Mouse (Mus musculus) MEL (cell line): ENCODE data around the gene Tatdn3. TPM values are rescaled to one million over a fixed set of nuclear protein-coding genes. Genes with fewer than 3 reads are reported as not detected.

Experiments
- DNase-seq: peaks from one replicate; pipeline ENCODE4 v3.0.0; 2011; ENCODE audit warnings: low read depth, low spot score
- H3K27ac ChIP-seq: 2 replicates; pipeline ENCODE4 v1.5.1; 2012; ENCODE audit warnings: low read depth, mild to moderate bottlenecking, control low read depth, low read length, moderate library complexity; ENCODE audit not compliant: control insufficient read depth
- H3K27me3 ChIP-seq, 2 experiments: fragments of 150-350 bp in 1 of 2; sonication (generic) in 1 of 2; 2 replicates each; pipeline ENCODE4 v1.6.1; 2012; ENCODE audit warnings: low read length in 2 of 2, mild to moderate bottlenecking in 2 of 2, improper control_type of control experiment in 1 of 2, moderate library complexity in 1 of 2; ENCODE audit not compliant: insufficient read depth in 2 of 2, control insufficient read depth in 1 of 2
- H3K36me3 ChIP-seq, 2 experiments: 2 replicates each; pipeline ENCODE4 v1.6.1; 2012 to 2014; ENCODE audit warnings: low read length in 2 of 2, improper control_type of control experiment in 1 of 2, inconsistent platforms in 1 of 2, mild to moderate bottlenecking in 1 of 2; ENCODE audit not compliant: insufficient read depth in 2 of 2, control insufficient read depth in 1 of 2
- H3K4me1 ChIP-seq, 2 experiments: fragments of 150-350 bp in 1 of 2; sonication (generic) in 1 of 2; 2 replicates each; pipeline ENCODE4 v1.6.1; 2012; ENCODE audit warnings: low read length in 2 of 2, improper control_type of control experiment in 1 of 2, mild to moderate bottlenecking in 1 of 2; ENCODE audit not compliant: insufficient read depth in 2 of 2, control insufficient read depth in 1 of 2
- H3K4me3 ChIP-seq, 2 experiments: fragments of 150-350 bp in 1 of 2; sonication (generic) in 1 of 2; 2 replicates each; pipeline ENCODE4 v1.5.1; 2012; ENCODE audit warnings: low read depth in 2 of 2, low read length in 2 of 2, mild to moderate bottlenecking in 2 of 2, moderate library complexity in 2 of 2, control low read depth in 1 of 2, improper control_type of control experiment in 1 of 2; ENCODE audit not compliant: control insufficient read depth in 1 of 2, insufficient read depth in 1 of 2
- H3K79me2 ChIP-seq: 2 replicates; pipeline ENCODE4 v1.6.1; 2012; ENCODE audit warnings: mild to moderate bottlenecking, low read length, moderate library complexity; ENCODE audit not compliant: control insufficient read depth, poor library complexity, insufficient read depth
- H3K9ac ChIP-seq: 2 replicates; pipeline ENCODE4 v1.6.1; 2012; ENCODE audit warnings: low read depth, mild to moderate bottlenecking, control low read depth, low read length, moderate library complexity; ENCODE audit not compliant: control insufficient read depth, poor library complexity, severe bottlenecking
- H3K9me3 ChIP-seq: fragments of 150-350 bp; sonication (generic); replicated peaks from 2 replicates; pipeline ENCODE4 v1.6.1; 2012; ENCODE audit warnings: mild to moderate bottlenecking, low read length, improper control_type of control experiment, moderate library complexity; ENCODE audit not compliant: insufficient read depth
- BHLHE40 ChIP-seq: IDR thresholded peaks from 2 replicates; pipeline ENCODE4 v1.6.1; 2012; ENCODE audit warnings: low read depth, mild to moderate bottlenecking, inconsistent platforms, low read length, improper control_type of control experiment, borderline replicate concordance
- CHD1 ChIP-seq: IDR thresholded peaks from 2 replicates; pipeline ENCODE4 v1.6.1; 2012; ENCODE audit warnings: low read depth, mild to moderate bottlenecking, inconsistent platforms, low read length, improper control_type of control experiment
- CTCF ChIP-seq, 3 experiments: IDR thresholded peaks in 2 of 3; conservative IDR thresholded peaks in 1 of 3; 2 replicates each; pipeline ENCODE4 v1.5.1; 2011 to 2012; ENCODE audit warnings: low read length in 3 of 3, low read depth in 2 of 3, mild to moderate bottlenecking in 2 of 3, improper control_type of control experiment in 1 of 3, inconsistent platforms in 1 of 3, mixed read lengths in 1 of 3, moderate library complexity in 1 of 3; ENCODE audit not compliant: control insufficient read depth in 1 of 3, insufficient read depth in 1 of 3, poor library complexity in 1 of 3, severe bottlenecking in 1 of 3
- EP300 ChIP-seq, 2 experiments: IDR thresholded peaks; 2 replicates each; pipeline ENCODE4 v1.6.1; 2011; ENCODE audit warnings: improper control_type of control experiment in 2 of 2, low read length in 2 of 2, low read depth in 1 of 2, mild to moderate bottlenecking in 1 of 2
- ETS1 ChIP-seq: IDR thresholded peaks from 2 replicates; pipeline ENCODE4 v1.6.1; 2012; ENCODE audit warnings: low read depth, mild to moderate bottlenecking, inconsistent platforms, low read length, improper control_type of control experiment, moderate library complexity
- HCFC1 ChIP-seq: IDR thresholded peaks from 2 replicates; pipeline ENCODE4 v1.6.1; 2012; ENCODE audit warnings: low read depth, mild to moderate bottlenecking, inconsistent platforms, low read length, improper control_type of control experiment, moderate library complexity
- JUND ChIP-seq: IDR thresholded peaks from 2 replicates; pipeline ENCODE4 v1.6.1; 2011; ENCODE audit warnings: low read depth, mild to moderate bottlenecking, improper control_type of control experiment, low read length
- MAFK ChIP-seq: IDR thresholded peaks from 2 replicates; pipeline ENCODE4 v1.6.1; 2011; ENCODE audit warnings: low read depth, mild to moderate bottlenecking, low read length, improper control_type of control experiment, borderline replicate concordance
- MAZ ChIP-seq: IDR thresholded peaks from 2 replicates; pipeline ENCODE4 v1.6.1; 2012; ENCODE audit warnings: low read depth, mild to moderate bottlenecking, inconsistent platforms, low read length, improper control_type of control experiment
- MEF2A ChIP-seq: IDR thresholded peaks from 2 replicates; pipeline ENCODE4 v1.6.1; 2014; ENCODE audit warnings: low read depth, mild to moderate bottlenecking, inconsistent platforms, low read length, improper control_type of control experiment; ENCODE audit not compliant: poor library complexity, insufficient replicate concordance, severe bottlenecking; ENCODE audit errors: extremely low read depth
- MYC ChIP-seq: IDR thresholded peaks from 2 replicates; pipeline ENCODE4 v1.6.1; 2011; ENCODE audit warnings: low read depth, mild to moderate bottlenecking, low read length, improper control_type of control experiment, moderate library complexity
- POLR2A ChIP-seq, 2 experiments: IDR thresholded peaks; 2 replicates each; pipeline ENCODE4 v1.6.1; 2011 to 2012; ENCODE audit warnings: low read length in 2 of 2, mild to moderate bottlenecking in 2 of 2, control low read depth in 1 of 2, improper control_type of control experiment in 1 of 2, low read depth in 1 of 2, moderate library complexity in 1 of 2; ENCODE audit not compliant: control insufficient read depth in 1 of 2, insufficient read depth in 1 of 2, poor library complexity in 1 of 2
- POLR2AphosphoS2 ChIP-seq: IDR thresholded peaks from 2 replicates; pipeline ENCODE4 v1.6.1; 2011; ENCODE audit warnings: low read length, improper control_type of control experiment
- POLR2AphosphoS5 ChIP-seq: IDR thresholded peaks from 2 replicates; pipeline ENCODE4 v1.6.1; 2012; ENCODE audit warnings: low read depth, borderline replicate concordance, mild to moderate bottlenecking, inconsistent platforms, low read length, moderate library complexity, mixed read lengths
- RAD21 ChIP-seq: IDR thresholded peaks from 2 replicates; pipeline ENCODE4 v1.6.1; 2011; ENCODE audit warnings: mild to moderate bottlenecking, low read depth, low read length, improper control_type of control experiment
- RCOR1 ChIP-seq: IDR thresholded peaks from 2 replicates; pipeline ENCODE4 v1.6.1; 2012; ENCODE audit warnings: low read depth, mild to moderate bottlenecking, inconsistent platforms, low read length, improper control_type of control experiment
- SMC3 ChIP-seq: IDR thresholded peaks from 2 replicates; pipeline ENCODE4 v1.6.1; 2011; ENCODE audit warnings: low read depth, low read length, improper control_type of control experiment
- TBP ChIP-seq: IDR thresholded peaks from 2 replicates; pipeline ENCODE4 v1.8.0; 2011; ENCODE audit warnings: low read depth, low read length, improper control_type of control experiment
- ZC3H11A ChIP-seq: IDR thresholded peaks from 2 replicates; pipeline ENCODE4 v1.6.1; 2012; ENCODE audit warnings: low read depth, mild to moderate bottlenecking, inconsistent platforms, low read length, improper control_type of control experiment
- ZMIZ1 ChIP-seq: IDR thresholded peaks from 2 replicates; pipeline ENCODE4 v1.6.1; 2012; ENCODE audit warnings: low read depth, mild to moderate bottlenecking, inconsistent platforms, low read length, improper control_type of control experiment, moderate library complexity
- ZNF384 ChIP-seq: IDR thresholded peaks from 2 replicates; pipeline ENCODE4 v1.6.1; 2012; ENCODE audit warnings: low read depth, mild to moderate bottlenecking, inconsistent platforms, low read length, improper control_type of control experiment
- polyA plus RNA-seq, 2 experiments: library from polyadenylated mRNA; stranded (reverse) in 1 of 2; unstranded in 1 of 2; fragments of >175 nt in 1 of 2; fragments of >200 nt in 1 of 2; gene quantifications; 2 replicates each; pipeline versions ENCODE4 v1.2.1 to v1.2.4; 2012; ENCODE audit warnings: low replicate concordance in 2 of 2, low read depth in 1 of 2; ENCODE audit not compliant: insufficient read length in 2 of 2, insufficient read depth in 1 of 2, missing spikeins in 1 of 2
- total RNA-seq: library from RNA; depleted of rRNA; stranded (reverse); fragments of 300-350 nt; gene quantifications from 2 replicates; pipeline ENCODE4 v1.2.3, GENCODE M21; 2012

Tatdn3 gene
- total and polyA plus RNA-seq, 3 experiments, result 14.5 to 19.0 TPM; not detected in 1

DNA sequence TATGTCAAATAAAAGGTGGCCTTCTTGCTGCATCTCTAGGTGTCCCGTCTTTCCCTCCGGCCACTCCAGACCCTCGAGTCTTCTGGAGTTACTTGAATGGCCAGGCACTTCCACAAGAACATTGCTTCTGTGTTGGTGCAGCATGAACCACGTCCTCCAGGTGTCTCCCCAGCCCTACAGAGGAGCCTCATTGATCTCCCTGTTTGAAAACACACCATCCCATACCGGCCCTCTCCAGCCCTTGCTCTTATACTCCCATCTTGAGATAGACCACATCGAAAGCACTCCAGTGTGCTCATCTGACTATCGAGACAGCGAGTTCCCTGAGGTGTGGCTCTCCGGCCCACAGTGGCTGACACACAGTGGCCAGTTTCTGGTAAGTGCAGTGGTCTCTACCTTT, 32.3 kb upstream of the Tatdn3 start:
- H3K4me1 ChIP-seq, result peaks cover 12 to 49% of the 10 kb centered on the region in 2 experiments
- peak; percentile 24 to 63 (median 58) for TF ChIP-seq CTCF (IDR thresholded peaks at IDR 0.05 in 2 of 3, conservative IDR thresholded peaks at IDR 0.05 in 1 of 3; ENCODE audit: control insufficient read depth in 1 of 3, insufficient read depth in 1 of 3, low read depth in 2 of 3, low read length in 3 of 3, poor library complexity in 1 of 3, severe bottlenecking in 1 of 3)
- peak; percentile 67 for TF ChIP-seq ZC3H11A
- peak; percentile 63 for TF ChIP-seq SMC3
- TF ChIP-seq RAD21, result peak; percentile 72
- no peak for TF ChIP-seq MAFK
- no peak for TF ChIP-seq JUND
- TF ChIP-seq, all 39 proteins: peak for 4
- Histone ChIP-seq H3K79me2 (no peaks in the 10 kb centered on the region), H3K4me3 (no peak overlapping the region), H3K36me3 (peaks cover 0 to 14% of the 10 kb centered on the region in 2 experiments; a peak in 2 of 4 replicates), H3K9me3 (no peaks in the 10 kb centered on the region), H3K27me3 (no peaks in the 10 kb centered on the region), H3K27ac (no peak overlapping the region), H3K9ac (no peak overlapping the region)
- DNase-seq, result peak; percentile 45

DNA sequence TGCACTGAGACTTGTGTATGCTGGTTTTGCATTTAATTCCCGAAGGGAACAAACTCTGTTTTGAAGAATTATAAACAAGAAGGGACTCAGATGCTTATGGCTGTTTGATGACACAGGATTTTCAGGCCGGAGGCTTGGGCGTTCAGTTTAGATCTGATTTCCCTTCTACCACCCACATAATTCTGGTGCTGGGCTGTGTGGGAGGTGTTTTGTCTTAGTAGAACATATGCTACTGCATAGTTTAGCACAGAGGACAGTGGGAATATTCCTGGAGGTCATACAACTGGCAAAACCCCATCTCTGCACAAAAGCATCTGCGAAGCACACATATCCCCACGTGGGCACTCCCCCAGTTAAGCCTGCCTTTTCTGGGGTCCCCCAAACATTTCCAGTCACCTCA, 30.8 kb upstream of the Tatdn3 start:
- no peak overlapping the region for H3K4me3 ChIP-seq
- H3K36me3 ChIP-seq, result peaks cover 0 to 28% of the 10 kb centered on the region in 2 experiments; a peak in 2 of 4 replicates
- H3K9ac ChIP-seq, result no peak overlapping the region
- peak; percentile 50 for DNase-seq
- TF ChIP-seq EP300 (IDR thresholded peaks at IDR 0.05; ENCODE audit: low read depth in 1 of 2, low read length in 2 of 2) (peak; percentile 25 to 51; a peak in 2 of 4 replicates), HCFC1 (no peak), BHLHE40 (no peak), POLR2A (IDR thresholded peaks at IDR 0.05; ENCODE audit: control insufficient read depth in 1 of 2, insufficient read depth in 1 of 2, low read depth in 1 of 2, low read length in 2 of 2, poor library complexity in 1 of 2) (no peak), SMC3 (no peak), CHD1 (no peak), MEF2A (no peak), RCOR1 (no peak), MYC (no peak), ZMIZ1 (no peak), MAZ (no peak), POLR2AphosphoS5 (no peak), TBP (0 out of 2 replicates have a peak, but pooled peaks have one; percentile 27), ZNF384 (no peak), ETS1 (0 out of 2 replicates have a peak, but pooled peaks have one; percentile 13), POLR2AphosphoS2 (no peak)
- H3K27ac ChIP-seq, result peak overlapping the region; percentile 0
- peaks cover 23 to 57% of the 10 kb centered on the region in 2 experiments for H3K4me1 ChIP-seq
- H3K79me2 ChIP-seq, result no peaks in the 10 kb centered on the region
- H3K27me3 ChIP-seq, result no peaks in the 10 kb centered on the region
- no peaks in the 10 kb centered on the region for H3K9me3 ChIP-seq
